Mouse (Mus musculus) heart, adult 9 months (tissue): ENCODE measurements around the gene Mnat1.

Source experiments
- DNase-seq, 2 experiments: peaks; one replicate each; pipeline ENCODE4 v3.0.0; 2022; ENCODE audit warnings: low spot score in 2 of 2

Mnat1 gene

DNA sequence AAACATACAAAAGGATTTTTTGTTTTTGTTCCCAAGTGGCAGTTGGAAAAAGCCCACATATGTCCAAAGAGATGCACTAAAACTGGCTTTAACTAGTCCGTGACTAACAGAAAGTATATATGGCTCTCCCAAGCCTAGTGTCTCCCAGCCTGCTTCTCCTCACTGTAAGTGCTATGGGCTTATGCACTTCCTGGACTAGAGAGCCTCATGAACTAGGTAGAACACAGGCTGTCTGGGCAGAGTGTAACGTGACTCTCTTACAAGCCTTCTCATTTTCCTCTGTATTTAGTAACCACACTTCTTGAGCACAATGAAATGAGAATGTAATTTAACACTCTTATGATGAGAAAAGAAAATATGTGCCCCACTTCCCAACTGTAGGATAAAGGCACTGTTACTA lies 185.2 kb downstream of the Mnat1 start:
- DNase-seq = no peak

DNA sequence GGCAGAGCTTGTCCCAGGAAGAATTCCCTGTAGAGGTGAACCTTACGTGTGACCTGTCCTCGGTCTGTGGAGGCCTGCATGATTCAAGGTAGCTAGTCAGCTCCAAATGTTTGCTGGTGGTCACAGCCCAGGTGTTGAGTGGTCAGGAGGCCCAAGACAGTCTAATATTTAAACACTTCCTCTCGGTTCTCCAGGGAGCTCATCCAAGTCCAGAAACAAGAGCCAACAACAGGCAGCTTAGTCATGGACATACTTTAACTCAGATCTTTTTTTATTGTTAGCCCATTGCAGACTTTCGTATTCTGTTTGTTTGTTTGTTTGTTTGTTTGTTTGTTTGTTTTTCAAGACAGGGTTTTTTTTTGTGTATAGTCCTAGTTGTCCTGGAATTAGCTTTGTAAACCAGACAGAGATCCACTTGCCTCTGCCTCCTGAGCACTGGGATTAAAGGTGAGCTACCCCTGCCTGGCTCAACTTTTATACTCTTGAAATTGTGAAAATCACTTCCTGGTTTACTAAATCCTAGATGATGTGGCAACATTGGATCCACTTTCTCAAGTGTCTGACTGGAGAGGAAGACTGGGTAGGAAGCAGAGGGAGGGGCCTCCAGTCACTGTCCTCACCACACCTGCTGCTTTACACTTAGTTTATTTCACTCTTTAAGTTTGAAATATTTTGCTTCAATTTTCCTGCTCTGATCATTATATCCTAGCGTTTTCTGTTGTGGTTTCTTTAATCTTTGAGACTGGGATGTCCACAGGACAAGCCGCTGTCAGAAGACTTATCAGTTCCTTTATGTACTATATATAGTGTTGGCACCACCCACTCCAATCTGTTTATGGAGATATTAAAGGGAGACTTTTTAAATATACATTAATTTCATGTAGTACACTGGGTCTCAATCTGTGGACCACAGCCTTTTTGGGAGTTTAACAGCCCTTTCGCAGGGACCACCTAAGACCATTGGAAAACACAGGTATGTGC lies 194.5 kb downstream of the Mnat1 start:
- no peak for DNase-seq
